Mouse (Mus musculus): Measurements from ENCODE around the gene Unc119b. TPM values are rescaled to one million over a fixed set of nuclear protein-coding genes. Genes with fewer than 3 reads are reported as not detected.
A peak's percentile ranks its signal among the peaks of the same experiment; 100 is the strongest.
"Not testable (repeated sequence)": the region's sequence is repeated elsewhere in the genome, so short reads cannot be mapped to it uniquely, and the experiment has no call there.

The Unc119b gene
- total RNA-seq, 2 experiments from 2014 or later: 0.60 to 2.3 TPM

GRCm38 (mm10) chr5:115099991-115100390, 34.8 kb downstream of the Unc119b start:
- no peak for ATAC-seq (replicated peaks; ENCODE audit: low FRiP score, poor library complexity, severe bottlenecking)

DNA sequence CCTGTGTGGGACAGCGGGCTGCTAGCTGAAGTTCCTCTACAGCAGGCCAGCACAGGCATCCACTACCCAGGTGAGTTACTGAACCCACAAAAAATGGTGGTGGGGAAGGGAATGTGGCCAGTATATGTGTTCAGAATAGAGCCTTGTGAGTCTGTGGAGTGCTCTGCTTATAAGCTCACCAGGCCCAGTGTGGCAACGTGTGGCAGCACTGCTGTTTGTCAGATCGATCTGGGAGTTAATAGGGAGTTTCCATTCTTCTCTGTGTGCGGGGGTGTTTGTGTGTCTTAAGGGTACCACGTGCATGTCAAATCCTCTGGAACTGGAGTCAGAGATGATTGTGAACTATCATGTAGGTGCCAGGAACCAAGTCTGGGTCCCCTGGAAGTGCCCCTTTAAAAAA, 35.2 kb downstream of the Unc119b start:
- no peak for ATAC-seq (replicated peaks; ENCODE audit: low FRiP score, poor library complexity, severe bottlenecking)

DNA sequence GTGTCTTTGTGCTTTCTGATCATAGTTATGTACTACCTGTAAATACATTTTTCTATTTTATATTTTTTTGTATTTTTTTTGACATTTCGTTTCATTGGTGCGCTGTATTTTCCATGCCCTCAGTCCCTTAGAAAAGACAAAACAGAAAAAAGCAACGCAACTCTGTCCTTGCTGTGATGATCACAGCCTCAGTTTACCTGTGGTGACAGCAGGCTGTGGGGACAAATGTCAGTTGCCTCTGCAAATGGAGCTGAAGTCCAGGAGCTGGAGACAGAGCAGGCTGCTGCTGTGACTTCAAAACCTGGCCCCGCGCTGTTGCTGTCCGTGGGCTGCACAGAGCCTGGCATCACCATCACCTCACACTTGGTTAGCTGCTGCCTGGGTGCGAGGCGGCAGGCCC, 36.6 kb downstream of the Unc119b start, which contains the start of gene Gm10401:
Gm10401 (minus strand) TSS at position 101 of the 400 bp plus-strand sequence.
- ATAC-seq (replicated peaks; ENCODE audit: low FRiP score, poor library complexity, severe bottlenecking): no peak

- no peak for ATAC-seq (replicated peaks; ENCODE audit: low FRiP score, poor library complexity, severe bottlenecking)
Observed at GRCm38 (mm10) chr5:115091776-115092175, 43.0 kb downstream of the Unc119b start.

DNA sequence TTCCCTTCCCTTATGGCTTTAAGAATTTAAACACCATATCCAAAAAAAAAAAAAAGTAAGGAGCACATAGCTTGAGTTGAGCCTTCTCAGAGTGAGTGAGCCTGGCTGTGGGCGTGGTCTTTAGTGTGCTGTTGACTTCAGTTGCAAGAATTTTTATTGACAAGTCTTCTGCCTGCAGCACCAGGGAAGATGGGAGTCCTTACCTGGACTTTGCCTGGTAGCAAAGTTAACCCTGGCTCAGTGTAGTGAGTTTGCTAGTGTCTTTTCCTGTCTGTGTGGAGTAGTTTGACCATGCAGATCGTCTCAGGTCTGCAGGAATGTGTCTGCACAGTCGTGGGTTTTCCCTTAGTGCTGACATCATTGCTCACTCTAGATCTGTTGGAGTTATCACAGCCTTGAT, 43.8 kb downstream of the Unc119b start:
- no peak for ATAC-seq (replicated peaks; ENCODE audit: low FRiP score, poor library complexity, severe bottlenecking)

- ATAC-seq (replicated peaks; ENCODE audit: low FRiP score, poor library complexity, severe bottlenecking): no peak
Observed at GRCm38 (mm10) chr5:115089592-115090268, 45.0 kb downstream of the Unc119b start.

DNA sequence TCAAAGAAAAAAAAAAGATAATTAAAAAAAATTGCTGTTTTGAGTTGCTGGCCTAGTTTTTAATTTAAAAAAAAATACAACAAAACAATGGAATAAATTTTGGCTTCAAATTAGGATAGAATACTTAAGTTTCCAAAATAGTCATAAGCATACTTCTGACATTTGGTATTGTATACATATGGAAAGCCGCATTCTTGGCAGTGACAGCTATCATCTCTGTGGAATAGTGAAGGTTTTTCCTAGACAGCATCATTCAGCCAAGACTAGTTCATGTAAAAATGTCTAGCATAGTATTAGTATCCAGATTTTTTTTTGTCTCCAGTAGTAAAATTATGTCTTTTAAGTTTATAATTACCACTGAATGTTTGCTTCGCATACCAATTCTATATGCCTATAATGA, 49.1 kb downstream of the Unc119b start:
- no peak for ATAC-seq (replicated peaks; ENCODE audit: low FRiP score, poor library complexity, severe bottlenecking)

- ATAC-seq (replicated peaks; ENCODE audit: low FRiP score, poor library complexity, severe bottlenecking): no peak
Observed at GRCm38 (mm10) chr5:115083492-115083891, 51.3 kb downstream of the Unc119b start.

DNA sequence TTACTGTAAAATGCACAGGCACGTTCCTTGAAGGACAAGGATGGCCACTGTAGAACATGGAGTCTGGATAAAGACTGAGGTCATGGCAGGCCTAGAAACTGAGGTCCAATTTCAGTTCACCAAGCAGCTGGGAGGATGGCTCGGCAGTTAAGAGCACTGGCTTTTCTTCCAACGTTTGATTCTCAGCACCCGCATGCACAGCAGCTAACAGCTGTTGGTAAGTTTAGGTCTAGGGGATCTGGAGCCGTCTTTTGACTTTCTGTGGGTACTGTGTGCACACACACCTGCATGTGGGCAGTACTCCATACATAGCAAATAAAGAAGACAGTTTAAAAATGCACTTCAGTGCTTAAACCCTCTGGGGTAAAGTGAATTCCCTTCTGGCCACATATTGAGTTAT, 53.1 kb downstream of the Unc119b start:
- no peak for ATAC-seq (replicated peaks; ENCODE audit: low FRiP score, poor library complexity, severe bottlenecking)

- ATAC-seq (replicated peaks; ENCODE audit: low FRiP score, poor library complexity, severe bottlenecking): peak; percentile 65
Observed at GRCm38 (mm10) chr5:115076144-115076901, 58.5 kb downstream of the Unc119b start.

DNA sequence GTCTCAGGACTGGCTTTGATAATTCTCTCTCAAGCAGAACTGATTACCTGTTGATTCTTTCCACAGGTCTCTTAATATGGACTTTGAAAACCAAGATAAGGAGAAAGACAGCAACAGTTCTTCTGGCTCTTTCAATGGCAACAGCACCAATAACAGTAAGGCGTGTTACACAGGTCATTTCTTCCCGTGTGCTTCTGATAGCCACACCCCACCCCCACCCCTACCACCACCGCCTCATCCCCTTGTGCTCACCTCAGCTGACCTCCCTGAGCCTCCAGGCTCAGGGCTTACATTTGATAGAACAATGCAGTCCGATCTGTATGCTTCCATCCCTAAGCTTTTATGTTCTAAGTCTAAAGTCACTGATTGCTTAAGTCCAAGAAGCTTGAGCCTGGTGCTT, 60.0 kb downstream of the Unc119b start:
- ATAC-seq (replicated peaks; ENCODE audit: low FRiP score, poor library complexity, severe bottlenecking): no peak

DNA sequence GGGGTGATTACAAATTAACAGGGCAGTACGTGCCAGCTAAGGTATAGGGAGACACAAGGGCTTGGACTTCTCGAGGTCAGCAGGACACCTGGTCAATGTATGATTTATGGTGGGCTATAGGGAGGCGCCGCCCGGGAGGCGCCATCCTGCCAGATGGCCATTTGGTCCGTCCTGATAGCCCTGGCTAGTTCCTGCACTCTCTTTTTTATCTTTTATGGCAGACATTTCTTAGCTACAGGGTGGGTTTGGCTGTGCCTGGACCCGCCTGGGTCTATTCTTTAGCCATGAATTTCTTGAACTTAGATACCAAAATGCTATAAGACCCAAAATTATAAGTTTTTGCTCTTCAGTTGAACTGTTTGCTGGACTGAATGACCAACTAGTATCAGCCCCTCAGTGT, 61.5 kb downstream of the Unc119b start:
- ATAC-seq (replicated peaks; ENCODE audit: low FRiP score, poor library complexity, severe bottlenecking): not testable (repeated sequence)

Other genes starting within 250 kb of the Unc119b start
- gene Oasl2, start 238.0 kb downstream of the Unc119b start, total RNA-seq (2015; ENCODE audit: low replicate concordance): 95.3 and 131 TPM in 2 replicates
- gene Oasl2, start 238.0 kb downstream of the Unc119b start, total RNA-seq (2017; ENCODE audit: low replicate concordance): 94.0 and 102 TPM in 2 replicates
- gene Oasl1, start 211.7 kb downstream of the Unc119b start, total RNA-seq (2015; ENCODE audit: low replicate concordance): 3.6 and 4.8 TPM in 2 replicates
- gene Oasl1, start 211.7 kb downstream of the Unc119b start, total RNA-seq (2017; ENCODE audit: low replicate concordance): 3.7 and 8.6 TPM in 2 replicates
- gene 2210016L21Rik, start 192.8 kb downstream of the Unc119b start, total RNA-seq (2015; ENCODE audit: low replicate concordance): 0.77 and 6.5 TPM in 2 replicates
- 2.9 and 9.2 TPM in 2 replicates for gene 2210016L21Rik, start 192.8 kb downstream of the Unc119b start, total RNA-seq (2017; ENCODE audit: low replicate concordance)
- gene Hnf1a, start 163.9 kb downstream of the Unc119b start, total RNA-seq (2015; ENCODE audit: low replicate concordance): not detected in 2 replicates
- gene Hnf1a, start 163.9 kb downstream of the Unc119b start, total RNA-seq (2017; ENCODE audit: low replicate concordance): not detected in 2 replicates
- gene Sppl3, start 123.8 kb downstream of the Unc119b start, total RNA-seq (2015; ENCODE audit: low replicate concordance): 33.6 and 39.0 TPM in 2 replicates
- gene Sppl3, start 123.8 kb downstream of the Unc119b start, total RNA-seq (2017; ENCODE audit: low replicate concordance): 57.8 and 59.4 TPM in 2 replicates
- gene Gm10401, start 36.7 kb downstream of the Unc119b start, total RNA-seq (2015; ENCODE audit: low replicate concordance): not detected in 2 replicates
- 1.1 TPM in 1 of 2 replicates, not detected in the other for gene Gm10401, start 36.7 kb downstream of the Unc119b start, total RNA-seq (2017; ENCODE audit: low replicate concordance)
- gene Acads, start 15.6 kb downstream of the Unc119b start, total RNA-seq (2015; ENCODE audit: low replicate concordance): 2.3 and 8.8 TPM in 2 replicates
- 2.3 and 5.7 TPM in 2 replicates for gene Acads, start 15.6 kb downstream of the Unc119b start, total RNA-seq (2017; ENCODE audit: low replicate concordance)
- 43.5 and 51.9 TPM in 2 replicates for gene Mlec, start 23.2 kb upstream of the Unc119b start, total RNA-seq (2015; ENCODE audit: low replicate concordance)
- gene Mlec, start 23.2 kb upstream of the Unc119b start, total RNA-seq (2017; ENCODE audit: low replicate concordance): 34.8 and 42.3 TPM in 2 replicates
- gene Cabp1, start 59.4 kb upstream of the Unc119b start, total RNA-seq (2015; ENCODE audit: low replicate concordance): 0.19 TPM in 1 of 2 replicates, not detected in the other
- not detected in 2 replicates for gene Cabp1, start 59.4 kb upstream of the Unc119b start, total RNA-seq (2017; ENCODE audit: low replicate concordance)
- gene Pop5, start 100.9 kb upstream of the Unc119b start, total RNA-seq (2015; ENCODE audit: low replicate concordance): 20.1 and 41.5 TPM in 2 replicates
- 5.9 and 26.6 TPM in 2 replicates for gene Pop5, start 100.9 kb upstream of the Unc119b start, total RNA-seq (2017; ENCODE audit: low replicate concordance)
- gene Rnf10, start 137.9 kb upstream of the Unc119b start, total RNA-seq (2015; ENCODE audit: low replicate concordance): 505 and 538 TPM in 2 replicates
- 1,329 and 1,906 TPM in 2 replicates for gene Rnf10, start 137.9 kb upstream of the Unc119b start, total RNA-seq (2017; ENCODE audit: low replicate concordance)
- 1.7 and 2.5 TPM in 2 replicates for gene Coq5, start 144.7 kb upstream of the Unc119b start, total RNA-seq (2015; ENCODE audit: low replicate concordance)
- 8.3 and 12.3 TPM in 2 replicates for gene Coq5, start 144.7 kb upstream of the Unc119b start, total RNA-seq (2017; ENCODE audit: low replicate concordance)
- gene Dynll1, start 166.0 kb upstream of the Unc119b start, total RNA-seq (2015; ENCODE audit: low replicate concordance): 181 and 187 TPM in 2 replicates
- 61.4 and 103 TPM in 2 replicates for gene Dynll1, start 166.0 kb upstream of the Unc119b start, total RNA-seq (2017; ENCODE audit: low replicate concordance)
- gene Srsf9, start 192.2 kb upstream of the Unc119b start, total RNA-seq (2015; ENCODE audit: low replicate concordance): 25.5 and 41.1 TPM in 2 replicates
- 29.1 and 32.1 TPM in 2 replicates for gene Srsf9, start 192.2 kb upstream of the Unc119b start, total RNA-seq (2017; ENCODE audit: low replicate concordance)
- gene Gatc, start 206.2 kb upstream of the Unc119b start, total RNA-seq (2015; ENCODE audit: low replicate concordance): 15.0 and 18.4 TPM in 2 replicates
- gene Gatc, start 206.2 kb upstream of the Unc119b start, total RNA-seq (2017; ENCODE audit: low replicate concordance): 1.8 and 4.1 TPM in 2 replicates
- gene Triap1, start 206.2 kb upstream of the Unc119b start, total RNA-seq (2015; ENCODE audit: low replicate concordance): 9.6 and 9.8 TPM in 2 replicates
- gene Triap1, start 206.2 kb upstream of the Unc119b start, total RNA-seq (2017; ENCODE audit: low replicate concordance): 2.8 and 7.7 TPM in 2 replicates
- 164 and 167 TPM in 2 replicates for gene Cox6a1, start 214.0 kb upstream of the Unc119b start, total RNA-seq (2015; ENCODE audit: low replicate concordance)
- gene Cox6a1, start 214.0 kb upstream of the Unc119b start, total RNA-seq (2017; ENCODE audit: low replicate concordance): 24.7 and 54.8 TPM in 2 replicates